Mouse (Mus musculus) testis, adult 10 weeks (tissue): ENCODE measurements around the gene 2300002M23Rik. TPM values are rescaled to one million over a fixed set of nuclear protein-coding genes. Genes with fewer than 3 reads are reported as not detected.

ENCODE experiments used
- polyA plus RNA-seq: library from polyadenylated mRNA; stranded (reverse); fragments of 350-450 nt; fragmentation: Illumina TruSeq; extraction: RNeasy Lipid Tissue Mini Kit (QIAGEN cat#74804); gene quantifications from one replicate; pipeline ENCODE4 v1.2.3, GENCODE M21; 2014; ENCODE audit warnings: low read depth, low replicate concordance

The 2300002M23Rik gene
- not detected for polyA plus RNA-seq

DNA sequence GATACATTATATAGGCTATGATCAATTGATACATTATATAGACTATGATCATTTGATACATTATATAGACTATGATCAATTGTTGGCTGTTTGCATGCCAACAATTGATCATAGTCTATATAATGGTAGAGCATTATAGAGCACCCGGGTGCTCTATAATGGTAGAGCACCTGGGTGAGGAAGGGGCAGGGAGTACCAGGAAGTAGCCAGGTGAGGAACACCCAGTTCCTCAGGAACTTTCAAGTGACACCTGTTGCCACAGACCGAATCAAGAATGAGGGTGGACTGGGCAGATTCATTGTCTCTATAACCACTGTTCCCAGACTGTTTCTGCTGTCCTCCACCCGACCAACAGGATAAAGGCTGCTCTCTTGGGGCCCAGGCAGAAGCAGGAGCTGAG is at the start of gene 2300002M23Rik:
Gene 2300002M23Rik (plus strand): TSS at position 301 of the 400 bp plus-strand sequence.

DNA sequence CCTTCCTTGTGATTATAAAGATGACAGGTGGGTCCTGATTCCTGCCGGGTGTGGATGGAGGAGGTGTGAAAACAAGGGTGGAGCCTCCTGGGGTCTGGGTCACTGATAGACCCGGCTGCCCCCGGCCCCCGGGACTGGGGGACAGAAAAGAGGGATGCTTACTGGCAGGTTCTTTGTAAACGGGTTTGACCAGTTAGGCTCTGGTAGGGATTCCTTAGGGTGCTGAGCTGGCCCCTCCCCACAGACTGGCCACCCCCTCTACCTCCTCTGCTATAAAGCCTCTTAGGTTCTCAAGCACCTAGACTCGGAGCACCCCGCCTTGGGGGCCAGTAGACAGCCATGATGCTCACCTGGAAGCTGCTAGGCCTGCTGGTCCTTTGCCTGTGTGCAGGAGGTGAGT is 34.3 kb upstream of the 2300002M23Rik start, which contains the start of gene Psors1c2:
Gene Psors1c2 (plus strand): TSS at position 301 of the 400 bp plus-strand sequence.

GRCm38 (mm10) chr17:35551881-35552414 is 15.3 kb upstream of the 2300002M23Rik start, which contains the start of gene Cdsn:
Gene Cdsn (plus strand): TSS chr17:35552128.

GRCm38 (mm10) chr17:35601249-35601648 is 34.0 kb downstream of the 2300002M23Rik start, which contains the start of gene Sfta2:
Gene Sfta2 (plus strand): TSS chr17:35601549.

Other genes with a start within 250 kb of the 2300002M23Rik start
- 0.08 TPM for gene H2-Q1, start 247.0 kb upstream of the 2300002M23Rik start, polyA plus RNA-seq
- gene H2-Q2, start 225.2 kb upstream of the 2300002M23Rik start, polyA plus RNA-seq: 0.69 TPM
- gene H2-Q4, start 187.8 kb upstream of the 2300002M23Rik start, polyA plus RNA-seq: 1.6 TPM
- 0.66 TPM for gene H2-Q6, start 142.6 kb upstream of the 2300002M23Rik start, polyA plus RNA-seq
- gene H2-Q7, start 128.3 kb upstream of the 2300002M23Rik start, polyA plus RNA-seq: 0.49 TPM
- 0.17 TPM for gene H2-Q10, start 97.4 kb upstream of the 2300002M23Rik start, polyA plus RNA-seq
- 0.48 TPM for gene Pou5f1, start 61.4 kb upstream of the 2300002M23Rik start, polyA plus RNA-seq
- gene Tcf19, start 50.6 kb upstream of the 2300002M23Rik start, polyA plus RNA-seq: 1.1 TPM
- gene Cchcr1, start 50.4 kb upstream of the 2300002M23Rik start, polyA plus RNA-seq: 25.0 TPM
- 1.3 TPM for gene Psors1c2, start 34.2 kb upstream of the 2300002M23Rik start, polyA plus RNA-seq
- 0.34 TPM for gene Cdsn, start 15.3 kb upstream of the 2300002M23Rik start, polyA plus RNA-seq
- gene Sfta2, start 34.1 kb downstream of the 2300002M23Rik start, polyA plus RNA-seq: not detected
- gene Gm9573, start 59.2 kb downstream of the 2300002M23Rik start, polyA plus RNA-seq: not detected
- gene Mucl3, start 76.2 kb downstream of the 2300002M23Rik start, polyA plus RNA-seq: 0.10 TPM
- 0.29 TPM for gene Vars2, start 100.1 kb downstream of the 2300002M23Rik start, polyA plus RNA-seq
- 2.7 TPM for gene Gtf2h4, start 106.3 kb downstream of the 2300002M23Rik start, polyA plus RNA-seq
- gene Ddr1, start 137.2 kb downstream of the 2300002M23Rik start, polyA plus RNA-seq: 0.95 TPM